Mouse (Mus musculus): ENCODE data around the gene Folr1. TPM values are rescaled to one million over a fixed set of nuclear protein-coding genes. Genes with fewer than 3 reads are reported as not detected.

Folr1 gene
- polyA plus RNA-seq, 1 experiment from 2014 or later = 1.0 TPM

- peak overlapping the region; percentile 93 for H3K4me2 ChIP-seq (replicated peaks)
- WGBS = under 1% methylated on average over 20 of the region's 20 CpGs
- ATAC-seq (ENCODE audit: low FRiP score, low read depth) = no peak; the same call in 1 of the 2 replicates
- peak overlapping the region; percentile 94 for H3K9ac ChIP-seq
- peaks cover 40% of the 10 kb centered on the region for H3K4me1 ChIP-seq
- peaks cover 6% of the 10 kb centered on the region for H3K36me3 ChIP-seq
- H3K27ac ChIP-seq = peak overlapping the region; percentile 64; the same call in 1 of the 2 replicates
- H3K4me3 ChIP-seq = peak overlapping the region; percentile 76
- no peaks in the 10 kb centered on the region for H3K27me3 ChIP-seq (replicated peaks)
- no peaks in the 10 kb centered on the region for H3K9me3 ChIP-seq
These were observed 33.4 kb downstream of the Folr1 start for GRCm38 (mm10) chr7:101837154-101837605.

DNA sequence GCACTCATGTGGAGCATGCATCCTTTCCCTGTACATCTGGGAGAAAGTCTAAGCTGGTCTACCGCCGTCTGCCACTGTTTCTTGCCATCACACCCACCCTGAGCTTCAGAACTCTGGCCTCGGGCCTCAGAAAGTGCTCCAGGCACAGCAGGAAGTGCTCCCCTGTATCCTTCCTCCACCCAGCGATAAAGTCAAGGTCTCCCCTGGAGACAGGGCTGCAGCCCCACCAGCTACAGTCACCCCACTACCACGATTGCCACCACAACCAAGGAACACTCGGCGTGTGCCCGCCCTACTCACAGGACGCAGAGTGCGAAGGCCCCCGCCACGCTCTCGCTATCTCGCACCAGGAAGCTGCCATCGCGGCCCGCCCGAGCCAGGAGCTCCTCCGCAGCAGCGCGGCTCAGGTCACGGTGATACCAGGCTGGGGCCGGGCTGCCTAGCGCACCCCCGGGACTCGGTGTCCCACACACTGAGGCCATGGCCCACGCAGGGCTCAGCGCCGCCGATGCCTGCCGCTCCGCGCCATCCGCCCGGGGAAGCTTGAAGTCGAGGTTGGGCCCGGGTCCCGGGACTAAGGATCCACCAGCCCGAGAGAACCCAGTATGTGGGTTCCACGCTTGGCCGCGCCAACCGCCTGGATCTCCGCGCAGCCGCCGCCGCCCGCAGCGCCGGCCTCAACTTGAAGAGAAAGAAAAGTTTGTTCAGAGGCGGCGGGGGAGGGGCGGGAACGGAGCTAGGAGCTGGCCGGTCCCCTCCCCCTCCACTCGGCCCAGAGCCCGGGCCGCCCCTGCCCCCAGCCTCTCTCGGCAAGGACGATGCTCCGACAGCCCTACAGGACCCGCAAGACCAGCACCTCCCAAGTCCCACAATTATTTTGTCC lies 34.1 kb downstream of the Folr1 start:
- Histone ChIP-seq H3K4me3 (peak overlapping the region; percentile 76), H3K9me3 (no peaks in the 10 kb centered on the region), H3K27me3 (replicated peaks) (no peaks in the 10 kb centered on the region), H3K9ac (peak overlapping the region; percentile 94), H3K36me3 (peaks cover 12% of the 10 kb centered on the region), H3K4me2 (replicated peaks) (peak overlapping the region; percentile 93), H3K4me1 (peaks cover 40% of the 10 kb centered on the region), H3K27ac (peak overlapping the region; percentile 64)
- under 1% methylated on average over 63 of the region's 63 CpGs for WGBS
- peak; percentile 75 for ATAC-seq (ENCODE audit: low FRiP score, low read depth)

DNA sequence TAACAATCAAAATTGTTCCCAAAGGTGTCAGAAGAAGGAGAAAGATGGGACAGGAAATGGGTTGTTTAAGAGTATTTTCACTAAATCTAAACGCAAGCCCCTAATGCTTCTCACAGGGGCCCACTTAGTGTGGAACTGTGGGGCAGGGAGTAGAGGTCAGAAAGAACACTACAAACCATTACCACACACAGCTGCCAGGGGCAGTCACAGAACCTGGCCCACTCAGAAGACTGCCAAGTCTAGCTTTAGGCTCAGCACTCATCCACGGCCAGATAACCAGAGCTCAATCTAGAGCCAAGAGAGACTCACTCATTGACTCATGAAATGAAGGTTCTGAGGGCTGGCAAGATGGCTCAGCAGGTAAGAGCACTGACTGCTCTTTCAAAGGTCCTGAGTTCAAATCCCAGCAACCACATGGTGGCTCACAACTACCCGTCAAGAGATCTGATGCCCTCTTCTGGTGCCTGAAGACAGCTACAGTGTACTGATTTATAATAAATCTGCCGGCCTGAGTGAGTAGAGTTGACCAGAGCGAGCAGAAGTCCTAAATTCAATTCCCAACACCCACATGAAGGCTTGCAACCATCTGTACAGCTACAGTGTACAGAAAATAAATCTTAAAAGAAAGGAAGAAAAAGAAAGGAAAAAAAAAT lies 35.0 kb downstream of the Folr1 start:
- Histone ChIP-seq H3K27ac (no peak overlapping the region), H3K9me3 (no peaks in the 10 kb centered on the region), H3K36me3 (peaks cover 22% of the 10 kb centered on the region), H3K4me1 (peaks cover 40% of the 10 kb centered on the region), H3K4me3 (peak overlapping the region; percentile 76), H3K27me3 (replicated peaks) (no peaks in the 10 kb centered on the region), H3K4me2 (replicated peaks) (peak overlapping the region; percentile 93), H3K9ac (peak overlapping the region; percentile 94)
- ATAC-seq (ENCODE audit: low FRiP score, low read depth) = no peak
- WGBS = 43% methylated on average over 5 of the region's 5 CpGs

- Histone ChIP-seq H3K9ac (no peak overlapping the region), H3K4me2 (replicated peaks) (peak overlapping the region; percentile 93), H3K27ac (no peak overlapping the region), H3K9me3 (no peaks in the 10 kb centered on the region), H3K4me1 (peaks cover 40% of the 10 kb centered on the region), H3K36me3 (peaks cover 28% of the 10 kb centered on the region), H3K27me3 (replicated peaks) (no peaks in the 10 kb centered on the region), H3K4me3 (no peak overlapping the region)
- WGBS = 67% methylated on average over 3 of the region's 3 CpGs
- ATAC-seq (ENCODE audit: low FRiP score, low read depth) = no peak
These were observed 35.7 kb downstream of the Folr1 start for GRCm38 (mm10) chr7:101834903-101835302.

DNA sequence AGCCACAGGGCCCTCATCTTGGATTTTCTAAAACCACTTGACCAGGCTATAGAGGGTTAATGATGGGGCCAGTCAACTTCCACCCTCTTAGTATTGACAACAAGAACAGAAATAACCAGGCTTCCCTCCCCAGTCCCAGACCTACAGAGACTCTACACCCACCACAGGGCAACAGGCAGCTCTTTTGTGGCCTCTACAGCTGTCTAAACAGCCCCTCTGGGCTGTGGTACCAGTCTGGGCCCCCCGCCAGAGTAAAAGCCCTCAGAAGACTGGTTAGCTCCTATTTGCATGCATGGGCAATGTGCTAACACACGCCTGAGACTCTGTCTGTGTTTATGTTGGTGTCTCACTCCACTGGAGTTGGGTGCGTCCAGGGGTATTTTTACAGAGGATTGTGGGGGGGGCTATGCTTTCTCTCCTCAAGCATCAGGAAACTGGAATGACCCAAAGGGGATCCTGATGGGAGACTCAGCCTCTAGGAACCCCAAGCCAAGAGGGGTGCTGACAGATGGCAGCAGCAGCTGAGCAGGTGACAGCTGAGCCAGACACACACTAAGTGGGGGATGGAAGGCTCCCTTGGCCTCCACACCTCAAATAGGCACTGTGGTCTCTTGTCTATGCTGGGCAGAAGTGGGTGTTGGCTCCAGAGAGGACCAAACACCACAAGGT lies 36.5 kb downstream of the Folr1 start:
- no peaks in the 10 kb centered on the region for H3K9me3 ChIP-seq
- no peak overlapping the region for H3K4me3 ChIP-seq
- H3K4me1 ChIP-seq = peaks cover 40% of the 10 kb centered on the region
- no peaks in the 10 kb centered on the region for H3K27me3 ChIP-seq (replicated peaks)
- H3K4me2 ChIP-seq (replicated peaks) = peak overlapping the region; percentile 93
- peaks cover 37% of the 10 kb centered on the region for H3K36me3 ChIP-seq
- WGBS = 63% methylated on average over 3 of the region's 3 CpGs
- ATAC-seq (ENCODE audit: low FRiP score, low read depth) = no peak
- H3K27ac ChIP-seq = no peak overlapping the region
- H3K9ac ChIP-seq = no peak overlapping the region

- H3K4me2 ChIP-seq (replicated peaks) = no peak overlapping the region
- ATAC-seq (ENCODE audit: low FRiP score, low read depth) = no peak
- no peaks in the 10 kb centered on the region for H3K9me3 ChIP-seq
- no peak overlapping the region for H3K9ac ChIP-seq
- H3K4me3 ChIP-seq = no peak overlapping the region
- 70% methylated on average over 5 of the region's 5 CpGs for WGBS
- no peak overlapping the region for H3K27ac ChIP-seq
- H3K4me1 ChIP-seq = peaks cover 36% of the 10 kb centered on the region
- no peaks in the 10 kb centered on the region for H3K27me3 ChIP-seq (replicated peaks)
- H3K36me3 ChIP-seq = peaks cover 44% of the 10 kb centered on the region
These were observed 37.2 kb downstream of the Folr1 start for GRCm38 (mm10) chr7:101833352-101833751.

DNA sequence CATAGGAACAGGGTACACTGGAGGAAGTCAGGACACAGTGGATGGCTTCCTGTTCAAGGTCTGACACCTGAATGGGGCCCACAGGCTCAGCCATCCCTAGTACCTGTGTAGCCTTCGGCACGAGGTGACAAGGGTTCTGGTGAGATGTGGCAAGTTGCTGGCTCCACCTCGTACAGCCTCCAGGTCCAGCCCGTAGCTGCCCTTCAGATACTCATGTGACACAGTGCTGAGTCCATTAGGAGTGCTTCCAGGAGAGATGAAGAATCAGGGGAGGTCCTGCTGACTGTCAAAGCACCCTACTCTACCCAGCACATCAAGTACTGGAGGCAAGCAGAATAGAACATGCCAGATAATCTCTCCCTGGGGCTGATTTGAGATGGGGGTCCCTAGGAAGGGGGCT lies 38.2 kb downstream of the Folr1 start:
- H3K9ac ChIP-seq = no peak overlapping the region
- H3K36me3 ChIP-seq = peaks cover 54% of the 10 kb centered on the region
- no peak overlapping the region for H3K4me2 ChIP-seq (replicated peaks)
- no peaks in the 10 kb centered on the region for H3K27me3 ChIP-seq (replicated peaks)
- peaks cover 30% of the 10 kb centered on the region for H3K4me1 ChIP-seq
- no peak overlapping the region for H3K27ac ChIP-seq
- 92% methylated on average over 4 of the region's 4 CpGs for WGBS
- H3K4me3 ChIP-seq = no peak overlapping the region
- no peaks in the 10 kb centered on the region for H3K9me3 ChIP-seq
- no peak for ATAC-seq (ENCODE audit: low FRiP score, low read depth)

- H3K9me3 ChIP-seq = no peaks in the 10 kb centered on the region
- 94% methylated on average over 8 of the region's 8 CpGs for WGBS
- no peak overlapping the region for H3K4me3 ChIP-seq
- H3K27me3 ChIP-seq (replicated peaks) = no peaks in the 10 kb centered on the region
- H3K27ac ChIP-seq = no peak overlapping the region
- H3K36me3 ChIP-seq = peaks cover 63% of the 10 kb centered on the region
- no peak overlapping the region for H3K9ac ChIP-seq
- H3K4me2 ChIP-seq (replicated peaks) = no peak overlapping the region
- no peak for ATAC-seq (ENCODE audit: low FRiP score, low read depth)
- peaks cover 23% of the 10 kb centered on the region for H3K4me1 ChIP-seq
These were observed 39.2 kb downstream of the Folr1 start for GRCm38 (mm10) chr7:101831437-101831836.

DNA sequence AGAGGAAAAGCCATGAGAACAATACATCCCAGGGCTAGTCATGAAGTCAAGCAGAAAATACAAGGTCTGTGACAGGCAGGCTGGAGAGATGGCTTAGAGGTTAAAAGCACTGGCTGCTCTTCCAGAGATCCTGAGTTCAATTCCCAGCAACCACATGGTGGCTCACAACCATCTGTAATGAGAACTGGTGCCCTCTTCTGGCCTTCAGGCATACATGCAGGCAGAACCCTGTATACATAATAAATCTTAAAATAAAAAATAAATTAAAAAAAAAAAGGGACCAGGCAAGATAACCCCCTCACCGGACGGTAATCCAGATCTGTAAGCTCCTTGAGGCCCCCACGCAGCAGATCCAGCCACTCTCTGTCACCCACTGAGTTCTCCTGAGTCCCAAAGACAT lies 40.2 kb downstream of the Folr1 start:
- peaks cover 15% of the 10 kb centered on the region for H3K4me1 ChIP-seq
- H3K9ac ChIP-seq = no peak overlapping the region
- H3K27me3 ChIP-seq (replicated peaks) = no peaks in the 10 kb centered on the region
- no peak overlapping the region for H3K4me2 ChIP-seq (replicated peaks)
- 96% methylated on average over 3 of the region's 3 CpGs for WGBS
- ATAC-seq (ENCODE audit: low FRiP score, low read depth) = no peak
- peaks cover 74% of the 10 kb centered on the region for H3K36me3 ChIP-seq
- H3K9me3 ChIP-seq = no peaks in the 10 kb centered on the region
- no peak overlapping the region for H3K4me3 ChIP-seq
- no peak overlapping the region for H3K27ac ChIP-seq

DNA sequence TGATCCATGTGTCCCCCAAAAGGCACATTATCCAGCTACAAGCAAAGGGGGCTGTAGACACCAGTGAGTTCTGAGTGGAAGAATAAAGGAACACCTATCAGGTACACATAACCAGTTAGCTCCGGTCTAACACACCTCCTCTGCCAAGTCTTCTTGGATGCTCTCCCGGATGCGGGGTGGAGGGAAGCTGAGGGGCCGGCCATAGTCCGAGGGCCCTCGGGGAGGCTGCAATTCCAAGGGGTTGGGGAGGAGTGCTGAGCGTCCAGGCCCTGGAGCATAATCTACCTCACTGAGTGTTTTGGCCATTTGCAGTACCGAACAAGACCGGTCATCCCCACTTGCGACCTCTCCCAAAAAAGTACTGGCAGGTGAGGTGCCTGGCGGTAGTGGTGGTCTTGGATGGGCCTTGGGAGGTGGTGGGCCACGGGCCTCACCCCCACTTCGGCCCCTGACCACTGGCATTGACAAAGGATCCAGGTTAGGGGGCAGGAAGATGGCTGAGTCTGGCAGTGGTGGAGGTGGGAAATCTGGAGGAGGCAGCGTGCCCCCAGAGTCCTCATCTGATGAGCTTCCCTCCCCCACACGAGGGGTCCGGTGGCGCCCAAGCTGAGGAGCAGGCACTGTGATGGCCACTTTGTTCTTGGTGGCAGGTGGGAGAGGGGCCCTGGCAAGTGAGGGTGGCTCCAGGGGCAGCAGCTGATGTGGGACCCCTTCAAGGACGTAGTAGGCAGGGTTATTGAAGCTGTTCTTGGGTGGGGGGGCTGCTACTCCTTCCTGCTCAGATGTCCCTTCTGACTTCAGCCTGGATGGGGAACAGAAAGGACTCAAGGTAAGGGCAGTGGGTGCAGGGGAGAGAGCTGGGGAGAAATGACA lies 46.6 kb downstream of the Folr1 start:
- Histone ChIP-seq H3K4me1 (peaks cover 21% of the 10 kb centered on the region), H3K27ac (no peak overlapping the region), H3K36me3 (peaks cover 48% of the 10 kb centered on the region), H3K4me2 (replicated peaks) (no peak overlapping the region), H3K9me3 (no peaks in the 10 kb centered on the region), H3K9ac (no peak overlapping the region), H3K27me3 (replicated peaks) (peaks cover 50% of the 10 kb centered on the region), H3K4me3 (no peak overlapping the region)
- ATAC-seq (ENCODE audit: low FRiP score, low read depth) = no peak
- 85% methylated on average over 18 of the region's 18 CpGs for WGBS
